Mouse (Mus musculus) lung, postnatal 0 days (tissue): ENCODE measurements around the gene Fam81b. TPM values are rescaled to one million over a fixed set of nuclear protein-coding genes. Genes with fewer than 3 reads are reported as not detected.

Experiments
- ATAC-seq: fragments of 200-750 bp; cut with Nextera tagmentation; 2 replicates; pipeline ENCODE4 v1.8.0; 2017; ENCODE audit warnings: moderate library complexity
- DNase-seq: peaks from one replicate; pipeline ENCODE4 v3.0.0-alpha.2; 2016; ENCODE audit warnings: low spot score
- H3K27ac ChIP-seq: fragments of 300-500 bp; sonication (generic); 2 replicates; pipeline ENCODE4 v1.5.1; 2014; ENCODE audit warnings: antibody characterized with exemption, mild to moderate bottlenecking, low read length, mixed read lengths
- H3K27me3 ChIP-seq: fragments of 300-500 bp; sonication (generic); replicated peaks from 2 replicates; pipeline ENCODE4 v1.6.1; 2014; ENCODE audit warnings: low read length, mixed read lengths; ENCODE audit not compliant: insufficient read depth
- H3K36me3 ChIP-seq: fragments of 300-500 bp; sonication (generic); 2 replicates; pipeline ENCODE4 v1.6.1; 2014; ENCODE audit warnings: low read length, mixed read lengths; ENCODE audit not compliant: insufficient read depth
- H3K4me1 ChIP-seq: fragments of 300-500 bp; sonication (generic); 2 replicates; pipeline ENCODE4 v1.6.1; 2014; ENCODE audit warnings: antibody characterized with exemption, low read depth, low read length, mixed read lengths; ENCODE audit not compliant: insufficient read depth
- H3K4me2 ChIP-seq: fragments of 300-500 bp; sonication (generic); replicated peaks from 2 replicates; pipeline ENCODE4 v1.6.1; 2014; ENCODE audit warnings: low read depth, mild to moderate bottlenecking, low read length, moderate library complexity, mixed read lengths
- H3K4me3 ChIP-seq: fragments of 300-500 bp; sonication (generic); 2 replicates; pipeline ENCODE4 v1.5.1; 2014; ENCODE audit warnings: low read depth, low read length
- H3K9ac ChIP-seq: fragments of 300-500 bp; sonication (generic); replicated peaks from 2 replicates; pipeline ENCODE4 v1.6.1; 2014; ENCODE audit warnings: low read depth, mild to moderate bottlenecking
- H3K9me3 ChIP-seq: fragments of 300-500 bp; sonication (generic); 2 replicates; pipeline ENCODE4 v1.6.1; 2016; ENCODE audit warnings: low read length, mixed read lengths
- CTCF ChIP-seq: IDR thresholded peaks from 2 replicates; pipeline ENCODE4 v1.5.1; 2016; ENCODE audit warnings: antibody characterized with exemption, mild to moderate bottlenecking
- EP300 ChIP-seq: IDR thresholded peaks from 2 replicates; pipeline ENCODE4 v1.6.1; 2016; ENCODE audit warnings: antibody characterized with exemption, mild to moderate bottlenecking, control low read depth
- whole genome bisulfite sequencing: fragments of 180-500 bp; shearing (Covaris S2); extraction: QIAGEN DNeasy Blood & Tissue Kit; methylation state at CpG from one replicate; pipeline ENCODE4 v1.1.7; 2014; 5-methylcytosine and 5-hydroxymethylcytosine counted together
- polyA plus RNA-seq: library from polyadenylated mRNA; unstranded; fragments of >200 nt; fragmentation: Nextera tagmentation; extraction: Ambion mirVana; gene quantifications from 2 replicates; pipeline ENCODE4 v1.2.1, GENCODE M21; 2015

The Fam81b gene
- polyA plus RNA-seq, 1 experiment from 2014 or later = 1.3 TPM

DNA sequence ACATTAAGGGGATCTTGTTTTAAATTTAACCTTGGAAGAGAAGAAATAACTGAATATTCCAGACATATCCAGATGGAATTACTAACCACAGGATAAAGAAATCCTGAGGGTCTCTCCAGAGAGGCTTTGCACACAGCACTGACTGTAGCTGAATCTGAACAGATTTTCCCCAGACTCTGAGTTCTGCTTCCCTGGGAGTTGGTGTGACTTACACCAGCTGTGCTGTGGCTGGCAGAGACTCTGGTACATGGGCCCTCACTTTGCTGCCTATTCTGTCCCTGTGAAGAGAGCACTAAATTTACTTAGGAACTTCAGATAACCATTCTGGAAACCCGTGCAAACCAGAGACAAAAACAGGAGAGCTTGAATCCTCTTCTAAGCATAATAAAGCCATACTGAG is 46.1 kb downstream of the Fam81b start:
- DNase-seq (no peak), ATAC-seq (no peak)
- TF ChIP-seq EP300 (no peak), CTCF (no peak)
- no peak overlapping the region for H3K27ac ChIP-seq
- no peaks in the 10 kb centered on the region for H3K27me3 ChIP-seq
- WGBS = 56% methylated on average over 1 of the region's 1 CpGs
- no peak overlapping the region for H3K9ac ChIP-seq
- H3K9me3 ChIP-seq = no peaks in the 10 kb centered on the region
- no peaks in the 10 kb centered on the region for H3K36me3 ChIP-seq
- no peak overlapping the region for H3K4me3 ChIP-seq
- no peaks in the 10 kb centered on the region for H3K4me1 ChIP-seq
- no peak overlapping the region for H3K4me2 ChIP-seq

DNA sequence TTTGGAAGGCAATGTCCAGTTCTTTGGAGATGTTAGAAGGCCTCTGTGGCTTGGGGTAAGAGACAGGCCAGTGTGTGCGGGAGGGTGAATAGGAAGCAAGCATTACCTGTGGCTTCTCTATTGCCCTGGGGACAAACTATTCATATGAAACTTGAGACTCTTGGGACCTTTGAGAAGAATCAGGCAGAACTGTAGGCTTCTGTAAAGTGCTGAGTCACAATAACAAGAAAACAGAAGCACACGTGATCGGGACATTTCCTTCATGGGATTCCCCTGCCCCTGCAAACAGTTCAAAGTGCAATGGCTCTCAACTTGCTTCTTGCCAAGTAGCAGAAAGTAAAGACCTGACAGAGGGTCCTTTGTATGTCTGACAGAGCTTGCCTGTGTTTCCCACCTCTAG is 48.5 kb downstream of the Fam81b start:
- TF ChIP-seq EP300 = no peak
- no peak for TF ChIP-seq CTCF
- H3K9ac ChIP-seq = no peak overlapping the region
- no peaks in the 10 kb centered on the region for H3K9me3 ChIP-seq
- WGBS = 67% methylated on average over 3 of the region's 3 CpGs
- DNase-seq (no peak), ATAC-seq (no peak)
- H3K36me3 ChIP-seq = no peaks in the 10 kb centered on the region
- no peak overlapping the region for H3K27ac ChIP-seq
- no peaks in the 10 kb centered on the region for H3K27me3 ChIP-seq
- no peaks in the 10 kb centered on the region for H3K4me1 ChIP-seq
- no peak overlapping the region for H3K4me2 ChIP-seq
- H3K4me3 ChIP-seq = no peak overlapping the region

DNA sequence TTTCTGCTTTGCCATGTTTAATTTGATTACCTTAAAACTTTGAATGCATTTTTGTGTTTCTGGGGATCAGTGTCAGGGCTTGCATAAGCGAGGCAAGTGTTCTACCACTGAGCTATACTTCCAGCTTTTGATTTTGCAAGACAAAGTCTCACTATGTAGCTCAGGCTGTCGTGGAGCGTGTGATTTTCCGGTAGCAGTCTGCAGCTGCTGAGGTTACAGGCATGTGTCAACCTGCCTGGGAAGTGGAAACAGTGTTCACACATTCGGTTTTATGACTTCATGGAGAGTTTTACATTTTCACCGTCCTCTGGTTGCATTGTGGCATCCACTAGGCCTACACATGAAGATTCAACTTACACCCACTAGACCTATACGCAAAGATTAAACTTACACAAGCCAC is 54.8 kb downstream of the Fam81b start:
- ATAC-seq (no peak), DNase-seq (no peak)
- Histone ChIP-seq H3K27ac (no peak overlapping the region), H3K4me1 (no peaks in the 10 kb centered on the region), H3K9me3 (no peaks in the 10 kb centered on the region), H3K4me3 (no peak overlapping the region), H3K27me3 (no peaks in the 10 kb centered on the region), H3K4me2 (no peak overlapping the region), H3K36me3 (no peaks in the 10 kb centered on the region), H3K9ac (no peak overlapping the region)
- TF ChIP-seq EP300 (no peak), CTCF (no peak)
- WGBS = 74% methylated on average over 7 of the region's 7 CpGs

DNA sequence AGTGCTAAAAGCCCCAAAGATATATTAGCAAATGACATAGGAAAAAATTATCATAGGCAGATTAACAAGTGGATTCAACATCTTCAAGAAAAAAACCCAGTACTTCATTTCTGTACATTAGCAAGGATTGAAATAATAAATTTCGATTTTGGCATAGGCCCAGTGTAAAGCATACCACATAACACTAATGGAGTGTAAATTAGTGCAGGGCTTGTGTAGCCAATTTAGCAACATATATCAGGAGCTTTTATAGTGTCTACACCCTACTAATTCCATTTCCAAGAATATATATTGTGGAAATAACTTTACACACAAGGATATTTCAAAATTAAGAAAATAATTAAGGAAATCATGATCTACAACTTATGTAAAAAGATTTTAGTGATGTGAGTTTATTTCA is 55.8 kb downstream of the Fam81b start:
- no peak overlapping the region for H3K4me2 ChIP-seq
- H3K27me3 ChIP-seq = no peaks in the 10 kb centered on the region
- ATAC-seq (no peak), DNase-seq (no peak)
- H3K9me3 ChIP-seq = no peaks in the 10 kb centered on the region
- no peaks in the 10 kb centered on the region for H3K4me1 ChIP-seq
- TF ChIP-seq CTCF = no peak
- TF ChIP-seq EP300 = no peak
- WGBS = 52% methylated on average over 1 of the region's 1 CpGs
- no peak overlapping the region for H3K9ac ChIP-seq
- no peaks in the 10 kb centered on the region for H3K36me3 ChIP-seq
- no peak overlapping the region for H3K4me3 ChIP-seq
- H3K27ac ChIP-seq = no peak overlapping the region

DNA sequence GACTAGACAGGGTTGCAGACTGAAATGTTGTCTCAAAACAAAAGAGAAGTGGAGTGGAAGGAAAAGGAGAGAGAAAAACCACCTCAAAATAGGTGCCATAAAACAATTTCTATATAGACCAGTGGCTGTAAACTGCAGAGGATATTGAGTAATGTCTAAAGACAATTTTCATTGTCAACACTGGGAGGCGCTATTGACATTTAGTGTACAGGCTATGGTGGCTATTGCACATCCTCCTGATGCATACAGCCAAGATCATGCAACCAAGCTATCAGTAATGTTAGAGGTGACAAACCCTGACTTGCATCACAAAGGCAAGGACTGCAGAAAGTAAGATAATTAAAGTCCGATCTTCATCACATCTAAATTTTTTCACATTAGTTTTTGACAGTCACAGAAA is 89.5 kb downstream of the Fam81b start:
- WGBS = 41% methylated on average over 2 of the region's 2 CpGs
- ATAC-seq (no peak), DNase-seq (peak; percentile 35)
- Histone ChIP-seq H3K4me2 (no peak overlapping the region), H3K27me3 (no peaks in the 10 kb centered on the region), H3K36me3 (no peaks in the 10 kb centered on the region), H3K4me1 (no peaks in the 10 kb centered on the region), H3K27ac (no peak overlapping the region), H3K9ac (no peak overlapping the region), H3K9me3 (no peaks in the 10 kb centered on the region), H3K4me3 (no peak overlapping the region)
- TF ChIP-seq EP300 = no peak
- TF ChIP-seq CTCF = peak; percentile 63

DNA sequence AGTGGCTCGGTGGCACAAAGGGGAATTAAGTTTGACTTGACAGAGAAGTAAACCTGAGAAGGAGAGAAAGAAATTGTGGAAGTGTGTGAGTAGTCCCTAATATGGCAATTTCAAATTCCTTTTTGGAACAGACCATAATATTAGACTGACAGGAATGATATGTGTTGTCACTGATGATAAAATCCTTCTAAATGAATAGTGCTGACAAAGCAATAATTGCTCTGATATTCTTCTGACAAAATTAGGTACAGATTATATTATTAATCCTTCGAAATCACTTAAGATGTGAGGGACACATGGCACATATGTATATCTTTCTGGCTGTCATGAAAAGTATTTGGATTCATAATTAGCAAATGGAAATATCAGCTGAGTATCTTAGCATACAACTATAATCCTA is 89.9 kb downstream of the Fam81b start:
- Histone ChIP-seq H3K4me3 (no peak overlapping the region), H3K4me2 (no peak overlapping the region), H3K27ac (no peak overlapping the region), H3K27me3 (no peaks in the 10 kb centered on the region), H3K9ac (no peak overlapping the region), H3K36me3 (no peaks in the 10 kb centered on the region), H3K9me3 (no peaks in the 10 kb centered on the region), H3K4me1 (no peaks in the 10 kb centered on the region)
- TF ChIP-seq EP300 (no peak), CTCF (no peak)
- ATAC-seq = no peak
- WGBS = 76% methylated on average over 2 of the region's 2 CpGs
- no peak for DNase-seq

DNA sequence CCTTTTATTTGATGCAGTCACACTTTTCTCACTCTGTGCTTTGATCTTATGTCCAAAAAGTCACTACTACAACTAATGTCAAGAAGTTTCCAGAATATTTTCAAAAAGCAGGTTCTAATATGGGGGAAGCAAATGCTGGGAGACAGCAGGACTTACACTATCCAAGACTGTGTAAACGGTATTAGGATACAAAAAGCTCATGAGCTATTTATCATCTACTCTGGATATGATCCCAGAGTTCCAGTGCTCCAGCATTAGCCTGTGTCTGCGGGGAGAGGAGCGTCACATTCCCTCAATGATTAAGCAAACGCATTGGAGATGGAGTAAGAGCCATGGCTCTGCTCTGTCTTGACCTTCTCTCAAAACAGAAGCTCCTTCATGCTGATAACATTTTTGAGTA is 104.9 kb downstream of the Fam81b start:
- Histone ChIP-seq H3K4me1 (no peaks in the 10 kb centered on the region), H3K9me3 (no peaks in the 10 kb centered on the region), H3K36me3 (no peaks in the 10 kb centered on the region), H3K27ac (no peak overlapping the region), H3K4me2 (no peak overlapping the region), H3K9ac (no peak overlapping the region), H3K4me3 (no peak overlapping the region), H3K27me3 (no peaks in the 10 kb centered on the region)
- no peak for DNase-seq
- WGBS = 64% methylated on average over 4 of the region's 4 CpGs
- no peak for TF ChIP-seq CTCF
- no peak for ATAC-seq
